Mouse (Mus musculus) kidney, adult 18-20 months (tissue): ENCODE results near the gene Pfkl.
"Not testable (repeated sequence)": the region's sequence is repeated elsewhere in the genome, so short reads cannot be mapped to it uniquely, and the experiment has no call there.

Experiments
- DNase-seq: peaks from one replicate; pipeline ENCODE4 v3.0.0; 2021

Pfkl gene

DNA sequence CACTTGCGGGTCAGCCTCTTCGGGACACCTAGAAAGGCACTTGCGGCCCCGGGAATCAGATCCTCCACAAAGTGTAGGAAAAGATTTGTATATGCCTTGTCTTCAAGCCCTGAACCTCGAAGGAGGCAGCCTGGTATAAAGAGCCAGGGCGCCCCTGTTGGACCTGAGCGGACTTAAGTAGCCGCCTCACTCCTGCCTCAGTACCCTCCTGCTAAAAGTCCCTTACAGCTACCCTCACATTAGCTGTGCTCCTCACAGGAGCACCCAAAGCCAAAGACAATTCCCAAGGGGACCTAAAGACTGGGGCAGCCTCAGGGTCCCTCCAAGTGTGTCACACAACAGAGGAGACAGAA lies 39.9 kb downstream of the Pfkl start:
- DNase-seq, result no peak

GRCm38 (mm10) chr10:77969274-77969972 lies 40.5 kb downstream of the Pfkl start:
- DNase-seq, result peak; percentile 18

DNA sequence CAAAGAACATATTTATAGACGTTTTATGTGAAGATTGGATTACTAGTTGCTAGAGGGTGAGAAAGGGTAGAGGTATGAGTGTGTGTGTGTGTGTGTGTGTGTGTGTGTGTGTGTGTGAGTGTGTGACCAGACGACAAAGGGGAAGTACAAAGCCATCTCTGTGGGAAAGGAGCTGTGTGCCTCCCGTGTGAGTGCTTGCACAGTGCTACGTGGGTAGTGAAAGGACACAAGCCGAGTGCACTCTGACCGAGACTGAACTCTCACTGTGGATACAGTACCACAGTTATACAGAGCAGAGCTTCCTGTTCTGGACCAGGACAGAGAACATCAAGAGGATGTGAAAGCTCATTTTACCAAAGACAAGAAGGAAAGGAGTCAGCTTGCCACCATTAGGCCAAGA lies 45.9 kb downstream of the Pfkl start:
- no peak for DNase-seq

DNA sequence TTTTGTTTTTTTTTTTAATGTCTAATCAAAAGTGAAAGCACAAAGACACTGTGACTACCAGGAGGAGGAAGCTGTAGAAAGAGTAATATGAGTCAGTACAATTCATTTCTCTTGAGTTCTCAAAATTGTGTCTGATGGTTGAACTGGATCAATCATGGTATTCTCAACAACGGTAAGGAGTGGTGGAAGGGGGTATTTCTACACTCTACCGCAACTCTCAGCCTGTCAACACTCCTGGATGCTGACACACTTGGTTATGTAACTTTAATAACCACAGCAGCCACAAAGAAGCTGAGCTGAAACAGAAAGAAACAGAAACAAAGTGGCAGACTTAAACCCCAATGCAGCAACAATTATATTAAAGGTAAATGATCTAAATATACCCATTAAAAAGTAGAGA lies 47.2 kb downstream of the Pfkl start:
- DNase-seq, result no peak

DNA sequence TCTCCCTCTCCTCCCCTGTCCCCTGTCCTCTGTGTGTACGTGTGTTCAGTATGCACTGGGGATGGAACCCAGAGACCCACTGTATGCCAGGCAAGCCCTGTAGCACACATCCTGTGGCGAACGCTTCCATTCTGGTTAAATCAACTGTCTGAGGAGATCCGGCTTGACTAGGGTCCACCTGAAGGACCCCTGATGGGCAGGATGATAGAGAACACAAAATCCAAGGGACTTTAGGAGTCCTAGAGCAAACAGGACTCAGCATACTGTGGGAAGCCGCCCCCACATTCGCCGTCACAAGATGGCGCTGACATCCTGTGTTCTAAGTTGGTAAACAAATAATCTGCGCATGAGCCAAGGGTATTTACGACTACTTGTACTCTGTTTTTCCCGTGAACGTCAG lies 59.4 kb downstream of the Pfkl start:
- not testable (repeated sequence) for DNase-seq

DNA sequence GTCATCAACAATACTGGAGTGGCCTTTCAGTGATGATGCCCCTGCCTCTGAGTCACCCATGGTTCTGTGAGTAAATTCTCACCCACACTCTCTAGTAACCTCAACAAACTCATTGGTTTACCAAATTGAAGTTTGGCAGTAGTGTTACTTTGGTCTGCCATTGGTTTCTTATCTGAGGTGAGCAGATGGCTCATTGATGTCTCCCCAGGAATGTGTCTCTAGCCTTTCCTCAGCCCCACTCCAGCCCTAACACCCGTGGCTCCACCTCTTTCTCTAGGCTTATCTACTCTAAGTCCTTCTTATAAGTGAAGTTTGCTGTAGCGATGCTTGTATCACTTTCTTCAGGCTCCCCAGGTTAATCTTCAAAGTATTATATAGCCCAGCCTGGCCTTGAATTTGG lies 70.2 kb downstream of the Pfkl start:
- DNase-seq, result no peak
